Mouse (Mus musculus) spleen, adult 12 weeks (tissue): ENCODE measurements around the gene Ear1.
A peak's percentile ranks its signal among the peaks of the same experiment; 100 is the strongest.
"Not testable (repeated sequence)": the region's sequence is repeated elsewhere in the genome, so short reads cannot be mapped to it uniquely, and the experiment has no call there.

Experiments
- DNase-seq: peaks from one replicate; pipeline ENCODE4 v3.0.0; 2022; ENCODE audit warnings: low spot score

The Ear1 gene

GRCm38 (mm10) chr14:43875417-43875816, at the start of gene Ear1:
Ear1 (minus strand) TSS chr14:43875517.
- DNase-seq, result not testable (repeated sequence)

- peak; percentile 50 for DNase-seq
These were observed 49.5 kb upstream of the Ear1 start, which contains the start of gene Gm8113 for GRCm38 (mm10) chr14:43924688-43925403. Gm8113 (plus strand) TSS chr14:43925390.

- DNase-seq, result not testable (repeated sequence)
These were observed 48.1 kb upstream of the Ear1 start, which contains the start of gene Ear10 for GRCm38 (mm10) chr14:43923459-43923858. Ear10 (minus strand) TSS chr14:43923559.

DNA sequence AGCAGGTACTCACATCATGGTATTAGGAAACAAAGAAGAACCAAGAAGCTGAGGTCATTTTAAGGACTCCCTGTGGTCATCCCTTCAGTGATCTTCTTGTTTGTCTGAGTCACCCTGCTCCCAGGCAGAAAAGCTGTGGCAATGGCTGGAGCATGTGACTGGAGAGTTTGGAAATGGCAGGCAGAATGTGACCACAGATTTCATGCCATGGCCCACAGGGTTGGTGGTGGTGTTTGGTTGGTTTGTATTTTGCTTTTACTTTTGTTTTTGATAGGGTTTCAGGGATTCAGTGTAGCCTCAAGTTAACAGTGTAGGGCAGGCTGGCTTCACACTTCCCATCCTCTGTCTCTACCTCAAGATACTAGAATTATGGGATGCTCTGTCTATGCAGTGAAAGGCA, 42.9 kb upstream of the Ear1 start:
- DNase-seq, result not testable (repeated sequence)

DNA sequence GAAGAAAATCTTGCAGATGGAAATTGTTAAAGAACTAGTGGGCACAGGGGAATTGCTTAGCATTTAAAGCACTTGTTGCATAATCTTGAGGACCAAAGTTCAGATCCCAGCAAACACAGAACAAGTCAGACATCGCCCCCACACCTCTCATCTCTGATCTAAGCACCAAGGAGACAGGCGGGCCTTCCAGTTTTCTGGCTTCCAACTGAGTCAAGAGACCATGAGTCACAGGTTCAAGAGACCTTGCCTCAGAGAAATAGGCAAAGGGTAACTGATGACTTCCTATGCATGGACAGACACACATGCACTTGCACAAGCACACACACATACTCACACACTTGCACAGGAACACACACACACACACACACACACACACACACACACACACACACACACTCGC, 23.3 kb upstream of the Ear1 start:
- DNase-seq, result not testable (repeated sequence)

GRCm38 (mm10) chr14:43895357-43895756, 20.0 kb upstream of the Ear1 start:
- not testable (repeated sequence) for DNase-seq

DNA sequence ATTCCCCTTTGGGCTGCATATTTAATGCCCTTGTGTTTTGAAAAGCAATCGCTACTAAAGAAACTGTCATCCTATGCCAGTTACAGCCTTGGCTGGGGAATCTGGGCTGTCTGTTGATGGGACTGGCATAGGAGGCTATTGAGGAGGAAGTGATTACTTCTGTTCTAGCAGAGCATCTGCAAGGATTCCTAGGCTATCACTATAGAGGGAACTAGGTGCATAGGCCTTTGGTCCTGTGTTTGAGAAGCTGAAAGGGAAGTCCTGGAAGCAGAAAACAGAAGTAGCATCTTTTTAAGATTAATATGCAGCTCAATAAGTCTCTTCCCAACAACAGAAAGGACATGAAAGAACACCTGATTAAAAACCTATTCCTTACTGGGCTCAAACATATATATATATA, 16.0 kb upstream of the Ear1 start:
- not testable (repeated sequence) for DNase-seq

DNA sequence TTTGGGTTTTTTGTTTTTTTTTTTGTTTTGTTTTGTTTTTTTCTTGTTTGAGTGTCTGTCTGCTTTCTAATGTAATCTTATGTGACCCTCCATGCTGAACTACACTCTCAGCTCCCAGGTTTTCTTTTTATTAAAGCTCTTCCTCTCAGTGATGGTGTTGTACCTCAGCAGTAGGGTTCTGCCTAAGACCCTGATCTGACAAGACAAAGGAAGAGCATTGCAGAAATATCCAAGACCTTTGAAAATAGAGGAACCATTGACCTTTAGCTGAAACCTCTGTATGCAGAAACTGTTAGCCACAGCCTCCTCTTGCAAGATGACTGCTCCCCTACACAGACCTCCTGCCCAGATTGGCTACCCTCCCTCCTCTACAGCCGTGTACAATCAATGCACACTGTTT, 10.9 kb upstream of the Ear1 start:
- DNase-seq, result not testable (repeated sequence)

DNA sequence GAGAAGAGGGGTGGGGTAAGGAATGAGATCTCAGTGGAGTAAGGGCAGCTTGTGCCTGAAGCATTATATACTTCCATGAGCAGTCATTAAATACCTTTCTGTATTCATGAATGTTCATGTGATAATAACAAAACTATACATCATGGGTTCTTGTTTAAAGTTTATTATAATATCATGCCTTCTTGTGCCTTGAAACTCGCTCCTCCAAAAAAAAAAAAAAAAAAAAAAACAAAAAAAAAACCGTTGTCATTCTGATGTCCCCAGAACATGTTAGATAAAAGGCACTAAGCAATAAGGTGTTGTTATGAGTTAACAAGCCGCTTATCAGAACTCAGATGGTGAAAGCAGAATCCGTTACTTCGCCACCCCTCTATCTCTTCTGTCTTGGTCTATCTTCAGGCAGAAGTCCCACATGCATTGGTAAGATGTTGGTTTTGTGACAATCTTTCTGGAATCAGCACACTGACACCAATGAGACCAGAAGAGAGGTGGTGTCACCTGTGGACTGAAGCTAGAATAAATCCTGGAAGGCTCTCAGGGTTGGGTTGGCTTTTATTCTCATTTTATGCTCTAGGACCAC, 4.7 kb upstream of the Ear1 start:
- DNase-seq, result not testable (repeated sequence)

GRCm38 (mm10) chr14:43877789-43878188, 2.5 kb upstream of the Ear1 start:
- DNase-seq, result not testable (repeated sequence)

DNA sequence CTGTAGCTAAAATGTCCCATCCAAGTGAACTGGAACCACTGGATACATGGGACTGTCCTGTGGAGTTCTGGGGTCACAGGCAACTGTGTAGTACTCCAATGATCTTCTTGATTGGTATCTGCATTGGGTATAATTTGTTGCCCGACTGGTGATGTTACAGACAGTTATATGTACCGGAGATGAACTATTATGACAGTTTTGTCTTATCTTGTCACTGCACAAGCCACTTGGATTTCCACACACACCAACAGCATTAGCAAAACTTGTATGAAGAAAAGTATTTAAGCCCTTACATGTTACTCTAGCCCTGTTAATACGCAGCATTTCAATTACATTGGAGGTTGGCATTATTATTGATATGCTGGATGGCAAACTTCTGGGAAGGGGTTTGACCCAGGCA, 455 bp downstream of the Ear1 start:
- DNase-seq, result not testable (repeated sequence)

DNA sequence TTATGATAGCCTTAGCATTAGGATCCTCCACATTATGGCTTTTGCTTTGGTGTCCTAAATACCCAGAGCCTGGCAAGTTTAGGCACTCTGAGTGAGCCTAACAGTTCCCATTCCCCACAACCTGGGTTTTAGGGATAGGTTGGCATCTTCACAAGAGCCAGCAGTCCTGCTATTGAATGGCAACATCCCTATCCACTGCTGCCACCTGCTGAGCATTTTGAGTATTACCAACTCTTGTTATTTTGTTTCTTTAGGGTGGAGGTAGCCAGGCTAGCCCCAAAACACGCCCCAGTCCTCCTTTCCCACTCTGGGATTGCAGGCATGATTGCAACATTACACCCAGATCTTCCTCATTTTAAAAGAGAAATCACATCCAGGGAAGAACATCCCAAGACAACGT, 14.8 kb downstream of the Ear1 start:
- peak; percentile 1 for DNase-seq

DNA sequence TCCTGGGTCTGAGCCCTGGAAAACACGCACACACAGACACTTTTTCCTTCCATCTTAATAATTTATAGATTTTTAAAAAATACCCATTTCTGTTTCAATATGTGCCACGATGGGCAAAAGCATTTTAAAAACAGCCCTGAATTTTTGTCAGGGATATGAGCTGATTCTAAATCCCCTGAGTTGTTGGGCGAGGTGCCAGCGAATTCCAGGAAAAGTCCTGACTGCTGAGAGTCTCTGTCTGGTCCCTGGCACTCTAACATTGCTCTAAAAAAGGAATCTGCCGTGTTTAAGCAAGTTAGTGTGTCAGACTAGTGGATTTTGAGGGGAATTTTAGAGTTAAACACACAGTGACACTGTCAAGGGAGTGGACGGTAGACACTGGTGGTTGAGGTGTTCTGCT, 15.9 kb downstream of the Ear1 start:
- not testable (repeated sequence) for DNase-seq

GRCm38 (mm10) chr14:43843949-43844573, 31.3 kb downstream of the Ear1 start:
- not testable (repeated sequence) for DNase-seq

DNA sequence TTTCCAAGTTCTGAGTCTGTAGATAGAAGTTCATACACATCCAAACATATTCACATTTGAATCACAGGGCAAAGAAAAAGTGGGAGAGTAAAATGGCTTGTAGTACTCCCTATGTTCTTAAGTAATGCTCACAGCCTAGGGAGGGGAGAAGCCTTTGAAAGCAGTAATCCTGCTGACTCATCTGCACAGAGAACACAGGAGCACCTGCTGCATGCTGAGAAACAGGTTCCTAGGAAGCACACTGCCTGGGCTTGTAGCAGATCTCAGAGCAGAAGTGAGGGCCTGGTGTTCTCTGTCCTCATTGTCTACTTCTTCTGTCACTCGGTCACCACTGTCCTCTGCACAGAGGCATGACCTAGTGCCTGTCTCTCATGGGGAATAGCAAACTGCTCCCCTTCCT, 34.3 kb downstream of the Ear1 start:
- not testable (repeated sequence) for DNase-seq

DNA sequence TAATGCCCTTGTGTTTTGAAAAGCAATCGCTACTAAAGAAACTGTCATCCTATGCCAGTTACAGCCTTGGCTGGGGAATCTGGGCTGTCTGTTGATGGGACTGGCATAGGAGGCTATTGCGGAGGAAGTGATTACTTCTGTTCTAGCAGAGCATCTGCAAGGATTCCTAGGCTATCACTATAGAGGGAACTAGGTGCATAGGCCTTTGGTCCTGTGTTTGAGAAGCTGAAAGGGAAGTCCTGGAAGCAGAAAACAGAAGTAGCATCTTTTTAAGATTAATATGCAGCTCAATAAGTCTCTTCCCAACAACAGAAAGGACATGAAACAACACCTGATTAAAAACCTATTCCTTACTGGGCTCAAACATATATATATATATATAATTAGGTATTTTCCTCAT, 40.0 kb downstream of the Ear1 start:
- DNase-seq, result not testable (repeated sequence)

DNA sequence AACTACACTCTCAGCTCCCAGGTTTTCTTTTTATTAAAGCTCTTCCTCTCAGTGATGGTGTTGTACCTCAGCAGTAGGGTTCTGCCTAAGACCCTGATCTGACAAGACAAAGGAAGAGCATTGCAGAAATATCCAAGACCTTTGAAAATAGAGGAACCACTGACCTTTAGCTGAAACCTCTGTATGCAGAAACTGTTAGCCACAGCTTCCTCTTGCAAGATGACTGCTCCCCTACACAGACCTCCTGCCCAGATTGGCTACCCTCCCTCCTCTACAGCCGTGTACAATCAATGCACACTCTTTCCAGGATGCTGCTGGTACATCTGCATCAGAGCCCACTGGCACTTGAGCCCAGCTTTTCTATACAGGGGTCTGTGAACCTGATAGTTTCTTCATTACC, 44.9 kb downstream of the Ear1 start:
- not testable (repeated sequence) for DNase-seq

GRCm38 (mm10) chr14:43824176-43824575, 51.1 kb downstream of the Ear1 start:
- DNase-seq, result not testable (repeated sequence)

DNA sequence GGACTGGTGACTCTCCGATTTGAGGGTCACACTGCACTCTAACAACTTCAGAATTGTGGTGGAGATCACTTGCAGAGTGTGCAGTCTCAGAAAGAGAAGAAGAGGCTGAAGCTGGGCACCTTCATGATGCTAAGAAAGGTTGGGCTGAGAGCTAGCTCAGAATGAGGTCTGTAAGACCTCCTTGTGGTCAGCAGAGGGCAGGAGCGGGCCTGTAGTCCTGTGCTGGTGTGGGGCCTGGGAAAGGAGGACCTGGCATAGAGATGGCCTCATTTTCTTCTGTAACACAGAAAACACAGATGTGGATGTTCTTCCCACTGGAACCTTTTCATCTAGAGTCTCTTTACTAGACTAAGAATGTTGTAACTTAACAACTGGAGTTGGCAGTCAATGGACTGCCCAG, 53.4 kb downstream of the Ear1 start:
- not testable (repeated sequence) for DNase-seq

DNA sequence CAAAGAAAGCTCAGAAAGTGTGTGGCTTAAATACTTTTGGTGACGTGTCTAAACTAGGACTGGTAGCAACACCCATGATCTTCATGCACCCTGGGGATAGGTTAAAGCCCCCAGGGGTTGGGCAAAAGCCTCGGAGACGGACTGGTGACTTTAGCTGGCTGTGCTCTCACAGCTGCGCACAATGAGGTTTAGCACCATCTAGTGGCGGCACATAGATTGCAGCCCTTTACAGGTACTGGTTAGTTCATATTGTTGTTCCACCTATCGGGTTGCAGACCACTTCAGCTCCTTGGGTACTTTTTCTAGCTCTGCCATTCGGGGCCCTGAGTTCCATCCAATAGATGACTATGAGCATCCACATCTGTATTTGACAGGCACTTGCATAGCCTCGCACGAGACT, 62.9 kb downstream of the Ear1 start:
- DNase-seq, result peak; percentile 12

- not testable (repeated sequence) for DNase-seq
These were observed 67.2 kb downstream of the Ear1 start for GRCm38 (mm10) chr14:43808142-43808541.

DNA sequence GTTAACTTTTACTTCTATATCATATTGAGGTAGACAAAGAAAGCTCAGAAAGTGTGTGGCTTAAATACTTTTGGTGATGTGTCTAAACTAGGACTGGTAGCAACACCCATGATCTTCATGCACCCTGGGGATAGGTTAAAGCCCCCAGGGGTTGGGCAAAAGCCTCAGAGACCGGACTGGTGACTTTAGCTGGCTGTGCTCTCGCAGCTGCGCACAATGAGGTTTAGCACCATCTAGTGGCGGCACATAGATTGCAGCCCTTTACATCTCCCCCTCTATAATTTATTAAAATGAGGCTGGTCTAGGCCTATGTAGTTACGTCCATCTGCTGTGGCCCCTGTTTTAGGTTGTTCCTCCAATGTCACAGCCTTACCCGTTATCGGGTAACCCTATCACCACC, 70.9 kb downstream of the Ear1 start:
- DNase-seq, result not testable (repeated sequence)

- DNase-seq, result not testable (repeated sequence)
These were observed 78.3 kb downstream of the Ear1 start for GRCm38 (mm10) chr14:43796905-43797470.
